Mouse (Mus musculus) hindbrain, embryonic 11.5 days (tissue): ENCODE data around the gene Tmem30b. TPM values are rescaled to one million over a fixed set of nuclear protein-coding genes. Genes with fewer than 3 reads are reported as not detected.

Source experiments
- ATAC-seq: fragments of 200-750 bp; cut with Nextera tagmentation; 2 replicates; pipeline ENCODE4 v1.8.0; 2017; ENCODE audit warnings: mild to moderate bottlenecking, moderate TSS enrichment, moderate library complexity; ENCODE audit not compliant: low FRiP score
- DNase-seq: peaks from one replicate; pipeline ENCODE4 v3.0.0-alpha.2; 2015; ENCODE audit warnings: low spot score
- H3K27ac ChIP-seq: fragments of 300-500 bp; sonication (generic); 2 replicates; pipeline ENCODE4 v1.5.1; 2014; ENCODE audit warnings: mild to moderate bottlenecking, low read depth, low read length
- H3K27me3 ChIP-seq: fragments of 300-500 bp; sonication (generic); 2 replicates; pipeline ENCODE4 v1.6.1; 2014; ENCODE audit warnings: mild to moderate bottlenecking, low read length, moderate library complexity, mixed read lengths; ENCODE audit not compliant: control insufficient read depth, insufficient read depth
- H3K36me3 ChIP-seq: fragments of 300-500 bp; sonication (generic); 2 replicates; pipeline ENCODE4 v1.6.1; 2014; ENCODE audit warnings: mild to moderate bottlenecking, low read length, moderate library complexity, mixed read lengths; ENCODE audit not compliant: control insufficient read depth, insufficient read depth
- H3K4me1 ChIP-seq: fragments of 300-500 bp; sonication (generic); replicated peaks from 2 replicates; pipeline ENCODE4 v1.6.1; 2014; ENCODE audit warnings: low read length, mixed read lengths; ENCODE audit not compliant: control insufficient read depth, insufficient read depth
- H3K4me2 ChIP-seq: fragments of 300-500 bp; sonication (generic); replicated peaks from 2 replicates; pipeline ENCODE4 v1.6.1; 2014; ENCODE audit warnings: mild to moderate bottlenecking, low read depth, low read length
- H3K4me3 ChIP-seq: fragments of 300-500 bp; sonication (generic); 2 replicates; pipeline ENCODE4 v1.5.1; 2014; ENCODE audit warnings: low read depth, low read length
- H3K9ac ChIP-seq: fragments of 300-500 bp; sonication (generic); 2 replicates; pipeline ENCODE4 v1.6.1; 2014; ENCODE audit warnings: low read depth, low read length
- H3K9me3 ChIP-seq: fragments of 300-500 bp; sonication (generic); 2 replicates; pipeline ENCODE4 v1.6.1; 2016; ENCODE audit warnings: low read length; ENCODE audit not compliant: control insufficient read depth
- WGBS: fragments of 180-500 bp; shearing (Covaris S2); extraction: QIAGEN DNeasy Blood & Tissue Kit; methylation state at CpG from one replicate; pipeline ENCODE4 v1.1.7; 2014; 5-methylcytosine and 5-hydroxymethylcytosine counted together
- polyA plus RNA-seq: library from polyadenylated mRNA; unstranded; fragments of >200 nt; fragmentation: Nextera tagmentation; extraction: Ambion mirVana; gene quantifications from 2 replicates; pipeline ENCODE4 v1.2.1, GENCODE M21; 2014

Tmem30b gene
- 3.1 and 3.3 TPM in 2 replicates for polyA plus RNA-seq

DNA sequence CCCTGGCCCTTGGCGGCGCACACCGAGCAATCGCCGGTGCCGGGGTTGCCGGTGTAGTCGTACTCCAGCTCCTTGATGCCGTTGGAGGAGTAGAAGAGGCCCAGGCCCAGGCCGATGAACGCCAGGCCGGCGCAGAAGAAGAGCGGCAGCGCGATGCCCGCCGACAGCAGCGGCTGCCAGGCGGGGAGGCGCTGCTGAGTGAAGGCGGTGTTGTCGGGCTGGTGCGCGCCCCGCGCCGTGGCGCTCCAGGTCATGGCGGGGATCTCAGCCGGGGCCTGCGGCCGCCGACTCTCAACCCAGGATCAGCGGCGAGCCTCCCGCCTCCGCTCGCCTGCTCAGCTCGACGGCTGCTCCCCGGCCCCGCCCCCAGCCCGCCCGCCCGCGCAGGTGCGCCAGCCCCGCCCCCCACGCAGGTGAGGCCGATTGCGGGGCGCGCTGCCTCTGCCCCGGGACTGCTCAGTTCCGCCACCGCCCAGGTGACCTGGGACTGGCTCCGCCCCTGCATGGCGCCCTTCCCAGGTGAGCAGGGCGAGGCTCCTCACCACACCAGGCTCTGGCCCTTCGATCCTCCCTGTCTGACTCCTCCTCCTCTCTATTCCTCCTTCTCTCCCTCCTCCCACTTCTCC lies at the start of gene Tmem30b:
Gene Tmem30b (minus strand): TSS at position 307 of the 626 bp plus-strand sequence.
- Histone ChIP-seq H3K9me3 (no peaks in the 10 kb centered on the region), H3K36me3 (no peaks in the 10 kb centered on the region), H3K27ac (no peak within 1 kb of the TSS), H3K4me2 (peak within 1 kb of the TSS; percentile 53), H3K9ac (peak within 1 kb of the TSS; percentile 37; the same call in 1 of the 2 replicates), H3K27me3 (peaks cover 52% of the 10 kb centered on the region), H3K4me1 (peaks cover 4% of the 10 kb centered on the region; the same call in 1 of the 2 replicates), H3K4me3 (peak within 1 kb of the TSS; percentile 38)
- no peak for DNase-seq
- peak; percentile 47; the same call in 1 of the 2 replicates for ATAC-seq
- WGBS: under 1% methylated on average over 39 of the region's 61 CpGs

GRCm38 (mm10) chr12:73595226-73595625 lies 49.0 kb upstream of the Tmem30b start:
- WGBS: 84% methylated on average over 8 of the region's 8 CpGs
- Histone ChIP-seq H3K36me3 (no peaks in the 10 kb centered on the region), H3K27ac (no peak overlapping the region), H3K27me3 (no peaks in the 10 kb centered on the region), H3K4me1 (no peaks in the 10 kb centered on the region), H3K9me3 (no peaks in the 10 kb centered on the region), H3K4me2 (no peak overlapping the region), H3K9ac (no peak overlapping the region), H3K4me3 (no peak overlapping the region)
- ATAC-seq (no peak), DNase-seq (no peak)

DNA sequence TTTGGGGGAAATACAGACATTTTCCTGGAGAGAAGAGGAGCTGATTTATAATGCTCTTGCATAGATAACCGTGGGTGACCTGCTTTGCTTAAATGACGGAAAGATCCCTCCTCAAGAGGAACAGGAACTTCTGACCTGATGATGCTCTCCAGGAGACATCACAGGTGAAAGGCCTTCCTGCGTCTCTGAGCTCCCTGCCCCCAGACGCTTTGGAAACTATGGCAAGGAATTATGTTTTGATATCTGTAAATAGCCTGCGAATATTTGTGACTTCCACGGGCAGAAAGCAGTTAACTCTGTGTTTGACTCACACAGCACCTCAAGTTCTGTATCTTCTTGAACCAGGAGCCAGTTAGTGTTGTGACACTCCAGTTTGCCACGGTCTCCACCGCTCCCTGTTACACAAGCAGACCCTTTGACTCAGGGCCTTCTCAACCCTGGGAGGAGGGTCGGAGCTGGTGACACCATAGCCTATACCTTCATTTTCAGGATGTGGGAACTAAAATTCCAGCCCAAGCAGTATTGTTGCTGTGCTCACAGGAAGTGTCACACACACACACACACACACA lies 48.1 kb upstream of the Tmem30b start:
- Histone ChIP-seq H3K4me1 (no peaks in the 10 kb centered on the region), H3K36me3 (no peaks in the 10 kb centered on the region), H3K9ac (no peak overlapping the region), H3K4me2 (no peak overlapping the region), H3K9me3 (no peaks in the 10 kb centered on the region), H3K27me3 (no peaks in the 10 kb centered on the region), H3K4me3 (no peak overlapping the region), H3K27ac (no peak overlapping the region)
- WGBS: 88% methylated on average over 9 of the region's 9 CpGs
- no peak for ATAC-seq
- no peak for DNase-seq

GRCm38 (mm10) chr12:73593021-73593798 lies 47.0 kb upstream of the Tmem30b start:
- H3K27ac ChIP-seq: no peak overlapping the region
- WGBS: 89% methylated on average over 12 of the region's 12 CpGs
- ATAC-seq (no peak), DNase-seq (no peak)
- no peaks in the 10 kb centered on the region for H3K4me1 ChIP-seq
- H3K36me3 ChIP-seq: no peaks in the 10 kb centered on the region
- H3K4me2 ChIP-seq: no peak overlapping the region
- no peak overlapping the region for H3K4me3 ChIP-seq
- no peak overlapping the region for H3K9ac ChIP-seq
- no peaks in the 10 kb centered on the region for H3K27me3 ChIP-seq
- H3K9me3 ChIP-seq: no peaks in the 10 kb centered on the region

DNA sequence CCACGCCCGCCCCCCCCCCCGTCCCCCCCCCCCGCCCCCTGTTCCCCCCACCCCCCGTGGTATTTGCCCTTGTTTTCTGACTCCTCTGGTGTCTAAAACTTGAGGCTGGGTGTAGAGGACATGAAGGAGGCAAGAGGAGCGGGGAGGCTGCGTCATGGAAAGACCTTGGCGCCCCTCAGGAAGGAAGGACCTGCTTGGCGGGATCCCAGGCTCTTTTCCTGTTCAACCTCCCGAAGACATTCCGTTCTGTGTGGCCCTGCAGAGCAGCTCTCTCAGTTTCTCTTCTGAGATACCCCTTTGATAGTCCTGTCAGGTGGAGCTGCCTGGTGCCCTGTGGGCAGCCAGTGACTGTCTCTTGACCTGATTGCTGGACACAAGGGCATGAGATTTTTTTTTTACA lies 45.4 kb upstream of the Tmem30b start:
- Histone ChIP-seq H3K4me2 (no peak overlapping the region), H3K27ac (no peak overlapping the region; the same call in 1 of the 2 replicates), H3K9me3 (no peaks in the 10 kb centered on the region), H3K9ac (no peak overlapping the region), H3K4me1 (no peaks in the 10 kb centered on the region), H3K36me3 (no peaks in the 10 kb centered on the region), H3K27me3 (peaks cover 6% of the 10 kb centered on the region), H3K4me3 (no peak overlapping the region)
- ATAC-seq (no peak), DNase-seq (no peak)
- WGBS: 79% methylated on average over 7 of the region's 11 CpGs

DNA sequence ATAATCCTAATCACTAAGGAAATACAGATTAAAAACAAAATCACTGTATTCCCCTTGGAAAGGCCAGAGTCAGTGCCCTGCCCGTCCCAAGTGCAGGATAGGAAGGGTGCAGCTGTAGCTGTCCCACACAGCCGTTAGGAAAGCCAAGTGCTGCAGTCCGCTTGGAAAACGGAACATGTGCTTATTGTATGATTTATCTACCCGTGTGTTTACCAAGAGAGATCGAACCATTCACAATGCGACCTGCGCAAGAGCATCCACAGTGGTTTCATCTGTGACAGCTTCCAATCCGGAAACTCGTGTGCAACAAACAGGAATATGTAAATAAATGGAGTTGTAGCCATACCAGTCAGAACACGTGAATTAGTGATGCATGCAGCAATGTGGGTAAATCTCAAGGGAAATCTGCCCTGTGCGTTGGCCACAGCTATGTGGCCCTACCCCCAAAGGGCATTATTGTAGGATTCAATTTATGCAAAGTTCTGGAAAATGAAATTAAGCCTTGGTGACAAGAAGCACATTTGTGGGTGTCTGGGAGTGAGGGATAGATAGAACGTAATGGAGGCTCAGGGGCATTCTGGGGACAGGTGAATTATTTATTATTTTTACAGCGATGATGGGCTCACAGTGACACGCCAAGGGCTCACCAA lies 44.6 kb upstream of the Tmem30b start:
- H3K4me1 ChIP-seq: no peaks in the 10 kb centered on the region; the same call in 1 of the 2 replicates
- 78% methylated on average over 15 of the region's 15 CpGs for WGBS
- ATAC-seq: no peak

GRCm38 (mm10) chr12:73587262-73587661 lies 41.1 kb upstream of the Tmem30b start:
- Histone ChIP-seq H3K27me3 (peaks cover 23% of the 10 kb centered on the region), H3K4me3 (no peak overlapping the region), H3K4me2 (no peak overlapping the region), H3K9me3 (no peaks in the 10 kb centered on the region), H3K36me3 (no peaks in the 10 kb centered on the region), H3K9ac (no peak overlapping the region), H3K4me1 (no peaks in the 10 kb centered on the region; the same call in 1 of the 2 replicates), H3K27ac (no peak overlapping the region)
- ATAC-seq (no peak), DNase-seq (no peak)
- 69% methylated on average over 3 of the region's 3 CpGs for WGBS

More for the DNA sequence above, 44.6 kb upstream of the Tmem30b start:
- Histone ChIP-seq H3K27me3 (peaks cover 10% of the 10 kb centered on the region), H3K9ac (no peak overlapping the region), H3K27ac (no peak overlapping the region), H3K4me2 (no peak overlapping the region), H3K9me3 (no peaks in the 10 kb centered on the region), H3K36me3 (no peaks in the 10 kb centered on the region), H3K4me3 (no peak overlapping the region)
- DNase-seq: no peak

DNA sequence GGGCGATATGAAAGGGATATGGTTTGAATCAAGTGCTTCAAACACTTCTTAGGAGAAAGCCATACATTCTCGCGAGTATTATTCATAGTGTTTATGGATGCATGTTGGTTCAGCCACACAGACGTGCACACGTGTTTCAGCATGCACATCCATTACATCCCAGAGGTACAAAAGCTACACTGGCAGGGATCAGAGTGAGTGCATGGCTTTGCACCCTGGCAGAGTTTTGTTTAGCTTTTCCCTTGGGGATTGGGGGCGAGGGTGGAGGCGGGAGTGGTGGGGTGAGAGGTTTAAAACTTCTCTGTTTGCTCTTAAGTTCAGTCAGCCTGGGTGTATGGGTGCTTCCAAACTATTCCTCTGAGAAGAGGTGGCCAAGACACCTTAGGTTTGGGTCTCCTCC lies 39.7 kb upstream of the Tmem30b start:
- H3K4me2 ChIP-seq: peak overlapping the region; percentile 76
- ATAC-seq (no peak), DNase-seq (peak; percentile 46)
- H3K27ac ChIP-seq: no peak overlapping the region
- H3K9ac ChIP-seq: no peak overlapping the region
- H3K4me1 ChIP-seq: no peaks in the 10 kb centered on the region; the same call in 1 of the 2 replicates
- H3K36me3 ChIP-seq: no peaks in the 10 kb centered on the region
- H3K4me3 ChIP-seq: peak overlapping the region; percentile 75
- H3K9me3 ChIP-seq: no peaks in the 10 kb centered on the region
- peaks cover 23% of the 10 kb centered on the region for H3K27me3 ChIP-seq
- WGBS: 4% methylated on average over 7 of the region's 7 CpGs
